Comparison of ENCODE assay signal across 13 mouse cellular contexts in the genomic region with DNA sequence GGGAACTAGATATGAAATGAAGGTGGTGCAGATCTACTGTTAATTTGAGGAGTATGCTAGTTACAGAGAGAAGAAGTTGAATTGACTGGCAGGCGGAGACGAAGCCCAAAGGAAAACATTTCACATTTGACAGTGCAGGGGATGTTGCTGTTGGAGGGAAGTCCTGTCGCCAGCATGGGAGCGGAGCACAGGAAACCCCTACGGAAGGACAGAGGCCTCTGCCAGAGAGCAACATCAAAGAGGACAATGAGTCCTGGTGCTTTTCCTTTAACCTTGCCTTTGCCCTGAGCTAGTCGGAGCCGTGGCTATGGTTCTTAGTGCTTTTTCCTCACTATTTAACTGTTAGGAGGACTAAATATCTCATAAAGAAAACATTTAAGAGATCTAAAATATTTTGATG. TPM values are rescaled to one million over a fixed set of nuclear protein-coding genes. Genes with fewer than 3 reads are reported as not detected.
DNase-seq lines count a peak whose midpoint lies in the region; ATAC-seq lines count a peak whose summit lies in the region.
"Had no signal": no experiment of that assay in that cellular context is flagged by ENCODE, and none has a peak within 500 bp of the region (broad histone marks: within the 10 kb centered on the region; RNA-seq: fewer than 3 reads in every experiment).

No protein-coding gene starts in this region.

- H3K36me3 ChIP-seq in hindbrain, embryonic 14.5 days (replicated peaks; ENCODE audit: control insufficient read depth, insufficient read depth) = no peaks in the 10 kb centered on the region
- H3K36me3 ChIP-seq in hindbrain, embryonic 16.5 days (ENCODE audit: control insufficient read depth, insufficient read depth, low read length) = no peaks in the 10 kb centered on the region
- H3K36me3 ChIP-seq in kidney, embryonic 15.5 days = peaks cover 3% of the 10 kb centered on the region; the same call in 1 of the 2 replicates
- H3K36me3 ChIP-seq: intestine, embryonic 15.5 days; liver, embryonic 13.5 days had no signal

- no peaks in the 10 kb centered on the region for H3K4me1 ChIP-seq in hindbrain, embryonic 14.5 days (replicated peaks; ENCODE audit: control insufficient read depth, insufficient read depth, low read length)
- no peaks in the 10 kb centered on the region for H3K4me1 ChIP-seq in hindbrain, embryonic 16.5 days (ENCODE audit: control insufficient read depth, insufficient read depth, low read depth, low read length)
- no peaks in the 10 kb centered on the region for H3K4me1 ChIP-seq in kidney, embryonic 15.5 days
- H3K4me1 ChIP-seq: forebrain, embryonic 10.5 days; intestine, embryonic 15.5 days; liver, embryonic 13.5 days had no signal

- H3K27ac ChIP-seq in hindbrain, embryonic 14.5 days = 0 out of 2 replicates have a peak overlapping the region, but pooled peaks have one; percentile 32
- no peak overlapping the region for H3K27ac ChIP-seq in hindbrain, embryonic 16.5 days (ENCODE audit: low read depth, low read length)
- peak overlapping the region; percentile 18; the same call in 1 of the 2 replicates for H3K27ac ChIP-seq in kidney, embryonic 15.5 days
- H3K27ac ChIP-seq: forebrain, embryonic 10.5 days; intestine, embryonic 15.5 days; left cerebral cortex, adult 2 months; liver, embryonic 13.5 days had no signal

- 78% methylated on average over 7 of the region's 7 CpGs for WGBS in hindbrain, embryonic 14.5 days
- WGBS in hindbrain, embryonic 16.5 days = 71% methylated on average over 7 of the region's 7 CpGs
- 48% methylated on average over 7 of the region's 7 CpGs for WGBS in kidney, embryonic 15.5 days

- ATAC-seq in hindbrain, embryonic 14.5 days (ENCODE audit: low FRiP score) = no peak
- no peak for ATAC-seq in hindbrain, embryonic 16.5 days
- ATAC-seq in kidney, embryonic 15.5 days (replicated peaks; ENCODE audit: low FRiP score) = no peak
- ATAC-seq: intestine, embryonic 15.5 days; Patski had no signal

- H3K9ac ChIP-seq in hindbrain, embryonic 14.5 days = no peak overlapping the region
- no peak overlapping the region for H3K9ac ChIP-seq in hindbrain, embryonic 16.5 days (ENCODE audit: low read depth, low read length)
- no peak overlapping the region for H3K9ac ChIP-seq in kidney, embryonic 15.5 days
- H3K9ac ChIP-seq: intestine, embryonic 15.5 days; liver, embryonic 13.5 days had no signal

- no peak overlapping the region for H3K4me2 ChIP-seq in hindbrain, embryonic 14.5 days (replicated peaks)
- H3K4me2 ChIP-seq in hindbrain, embryonic 16.5 days (ENCODE audit: low read length) = no peak overlapping the region
- no peak overlapping the region for H3K4me2 ChIP-seq in kidney, embryonic 15.5 days
- H3K4me2 ChIP-seq: intestine, embryonic 15.5 days; liver, embryonic 13.5 days had no signal

- H3K9me3 ChIP-seq in hindbrain, embryonic 14.5 days (ENCODE audit: control insufficient read depth, low read length) = no peaks in the 10 kb centered on the region
- H3K9me3 ChIP-seq in hindbrain, embryonic 16.5 days (ENCODE audit: control insufficient read depth, low read length) = no peaks in the 10 kb centered on the region
- no peaks in the 10 kb centered on the region for H3K9me3 ChIP-seq in kidney, embryonic 15.5 days (replicated peaks)
- H3K9me3 ChIP-seq: forebrain, embryonic 10.5 days; intestine, embryonic 15.5 days; liver, embryonic 13.5 days had no signal

- H3K27me3 ChIP-seq in hindbrain, embryonic 14.5 days (ENCODE audit: control insufficient read depth, insufficient read depth, low read length) = no peaks in the 10 kb centered on the region
- H3K27me3 ChIP-seq in hindbrain, embryonic 16.5 days (replicated peaks; ENCODE audit: control insufficient read depth, insufficient read depth, low read length) = no peaks in the 10 kb centered on the region
- H3K27me3 ChIP-seq in kidney, embryonic 15.5 days = no peaks in the 10 kb centered on the region
- H3K27me3 ChIP-seq: intestine, embryonic 15.5 days; liver, embryonic 13.5 days; Patski had no signal

- H3K4me3 ChIP-seq in hindbrain, embryonic 14.5 days (replicated peaks; ENCODE audit: low read length) = no peak overlapping the region
- H3K4me3 ChIP-seq in hindbrain, embryonic 16.5 days (ENCODE audit: low read length) = no peak overlapping the region
- H3K4me3 ChIP-seq in kidney, embryonic 15.5 days (replicated peaks) = no peak overlapping the region
- H3K4me3 ChIP-seq: forebrain, embryonic 10.5 days; intestine, embryonic 15.5 days; left cerebral cortex, adult 2 months; liver, embryonic 13.5 days had no signal

- DNase-seq in hindbrain, embryonic 14.5 days (ENCODE audit: low spot score) = no peak
- DNase-seq in adrenal gland, postnatal 36 days = peak; percentile 35 to 41
- DNase-seq in lung, postnatal 10 days = peak; percentile 42
- no peak for DNase-seq in gastrocnemius, postnatal 25 days
- DNase-seq in right cerebral cortex, postnatal 4 days = no peak
- DNase-seq: liver, embryonic 13.5 days; thymus, postnatal 36 days had no signal

RNA-seq across cellular contexts. Expression of gene Cep112, which starts 50.7 kb away (rescaled TPM):
- 9.6 and 11.4 TPM in 2 replicates for polyA plus RNA-seq in hindbrain, embryonic 14.5 days (2014; fragmentation: Nextera tagmentation; extraction: Ambion mirVana)
- 12.7 and 13.2 TPM in 2 replicates for polyA plus RNA-seq in hindbrain, embryonic 16.5 days (2015; fragmentation: Nextera tagmentation; extraction: Ambion mirVana)
- total RNA-seq in adrenal gland, postnatal 36 days (2021) = 10 to 100 TPM; 10.5 to 11.3 TPM
- 13.7 and 13.8 TPM in 2 replicates for polyA plus RNA-seq in kidney, embryonic 15.5 days (2015; fragmentation: Nextera tagmentation; extraction: Ambion mirVana)
- total RNA-seq in gastrocnemius, postnatal 25 days (2021) = 1 to 10 TPM; 3.7 to 4.7 TPM

Comparison
In these comparisons a context has a peak if more than half of its experiments do, and no peak if none do; other contexts are left out.
1. DNase-seq: peak in adrenal gland, postnatal 36 days (2 of 2) and lung, postnatal 10 days (single experiment); none in hindbrain, embryonic 14.5 days (single experiment), gastrocnemius, postnatal 25 days (single experiment) and right cerebral cortex, postnatal 4 days (single experiment).